Mouse (Mus musculus) lung, embryonic 14.5 days (tissue): ENCODE data around the gene Nrxn3. TPM values are rescaled to one million over a fixed set of nuclear protein-coding genes. Genes with fewer than 3 reads are reported as not detected.

Experiments used
- ATAC-seq: fragments of 200-750 bp; cut with Nextera tagmentation; 2 replicates; pipeline ENCODE4 v1.8.0; 2017; ENCODE audit warnings: mild to moderate bottlenecking, moderate TSS enrichment, moderate library complexity; ENCODE audit not compliant: insufficient read depth
- DNase-seq: peaks from one replicate; pipeline ENCODE4 v3.0.0-alpha.2; 2015
- H3K27ac ChIP-seq: fragments of 300-500 bp; sonication (generic); 2 replicates; pipeline ENCODE4 v1.5.1; 2014; ENCODE audit warnings: low read depth, mild to moderate bottlenecking, moderate library complexity
- H3K27me3 ChIP-seq: fragments of 300-500 bp; sonication (generic); 2 replicates; pipeline ENCODE4 v1.6.1; 2014; ENCODE audit warnings: low read length, control low read depth; ENCODE audit not compliant: insufficient read depth
- H3K36me3 ChIP-seq: fragments of 300-500 bp; sonication (generic); 2 replicates; pipeline ENCODE4 v1.6.1; 2014; ENCODE audit warnings: control low read depth; ENCODE audit not compliant: insufficient read depth
- H3K4me1 ChIP-seq: fragments of 300-500 bp; sonication (generic); 2 replicates; pipeline ENCODE4 v1.6.1; 2014; ENCODE audit warnings: antibody characterized with exemption, control low read depth; ENCODE audit not compliant: insufficient read depth
- H3K4me2 ChIP-seq: fragments of 300-500 bp; sonication (generic); 2 replicates; pipeline ENCODE4 v1.6.1; 2014; ENCODE audit warnings: mild to moderate bottlenecking
- H3K4me3 ChIP-seq: fragments of 300-500 bp; sonication (generic); 2 replicates; pipeline ENCODE4 v1.5.1; 2014; ENCODE audit warnings: low read depth, low read length
- H3K9ac ChIP-seq: fragments of 300-500 bp; sonication (generic); 2 replicates; pipeline ENCODE4 v1.6.1; 2014
- H3K9me3 ChIP-seq: fragments of 300-500 bp; sonication (generic); 2 replicates; pipeline ENCODE4 v1.6.1; 2016; ENCODE audit warnings: low read depth, low read length, control low read depth
- CTCF ChIP-seq: IDR thresholded peaks from 2 replicates; pipeline ENCODE4 v1.5.1; 2016; ENCODE audit warnings: antibody characterized with exemption, low read depth
- WGBS: fragments of 180-500 bp; shearing (Covaris S2); extraction: QIAGEN DNeasy Blood & Tissue Kit; methylation state at CpG from one replicate; pipeline ENCODE4 v1.1.7; 2014; 5-methylcytosine and 5-hydroxymethylcytosine counted together
- polyA plus RNA-seq: library from polyadenylated mRNA; unstranded; fragments of >200 nt; fragmentation: Nextera tagmentation; extraction: Ambion mirVana; gene quantifications from 2 replicates; pipeline ENCODE4 v1.2.1, GENCODE M21; 2014

The Nrxn3 gene
- polyA plus RNA-seq, 1 experiment from 2014 or later, result 3.9 TPM

GRCm38 (mm10) chr12:89097561-89097960 lies 374.9 kb downstream of the Nrxn3 start:
- Histone ChIP-seq H3K9ac (no peak overlapping the region), H3K27ac (no peak overlapping the region), H3K4me3 (no peak overlapping the region), H3K27me3 (no peaks in the 10 kb centered on the region), H3K9me3 (no peaks in the 10 kb centered on the region), H3K4me2 (no peak overlapping the region), H3K4me1 (no peaks in the 10 kb centered on the region), H3K36me3 (no peaks in the 10 kb centered on the region)
- 77% methylated on average over 2 of the region's 2 CpGs for WGBS
- TF ChIP-seq CTCF, result no peak
- ATAC-seq, result no peak
- no peak for DNase-seq

GRCm38 (mm10) chr12:89106029-89106733 lies 383.5 kb downstream of the Nrxn3 start:
- Histone ChIP-seq H3K36me3 (no peaks in the 10 kb centered on the region), H3K9ac (no peak overlapping the region), H3K27ac (no peak overlapping the region), H3K4me3 (no peak overlapping the region), H3K4me1 (no peaks in the 10 kb centered on the region), H3K4me2 (peak overlapping the region; percentile 39), H3K9me3 (no peaks in the 10 kb centered on the region), H3K27me3 (no peaks in the 10 kb centered on the region)
- peak; percentile 88 for DNase-seq
- peak; percentile 95 for ATAC-seq
- TF ChIP-seq CTCF, result peak; percentile 90
- 11% methylated on average over 9 of the region's 9 CpGs for WGBS

- Histone ChIP-seq H3K4me3 (no peak overlapping the region), H3K9ac (no peak overlapping the region), H3K4me1 (no peaks in the 10 kb centered on the region), H3K36me3 (no peaks in the 10 kb centered on the region), H3K27ac (no peak overlapping the region), H3K4me2 (no peak overlapping the region), H3K27me3 (no peaks in the 10 kb centered on the region), H3K9me3 (no peaks in the 10 kb centered on the region)
- peak; percentile 10 for DNase-seq
- 44% methylated on average over 6 of the region's 6 CpGs for WGBS
- peak; percentile 35; the same call in 1 of the 2 replicates for ATAC-seq
- TF ChIP-seq CTCF, result no peak
These were observed 384.4 kb downstream of the Nrxn3 start for GRCm38 (mm10) chr12:89106881-89107584.

GRCm38 (mm10) chr12:89109779-89110335 lies 387.2 kb downstream of the Nrxn3 start:
- whole genome bisulfite sequencing, result 78% methylated on average over 7 of the region's 7 CpGs
- H3K4me1 ChIP-seq, result no peaks in the 10 kb centered on the region
- TF ChIP-seq CTCF, result no peak
- H3K27me3 ChIP-seq, result no peaks in the 10 kb centered on the region
- no peaks in the 10 kb centered on the region for H3K36me3 ChIP-seq
- H3K27ac ChIP-seq, result no peak overlapping the region
- no peak overlapping the region for H3K9ac ChIP-seq
- ATAC-seq (no peak), DNase-seq (no peak)
- no peak overlapping the region for H3K4me2 ChIP-seq
- H3K9me3 ChIP-seq, result no peaks in the 10 kb centered on the region
- no peak overlapping the region for H3K4me3 ChIP-seq

GRCm38 (mm10) chr12:89128602-89129001 lies 405.9 kb downstream of the Nrxn3 start:
- ATAC-seq (no peak), DNase-seq (no peak)
- Histone ChIP-seq H3K9me3 (no peaks in the 10 kb centered on the region), H3K9ac (no peak overlapping the region), H3K27me3 (no peaks in the 10 kb centered on the region), H3K4me1 (no peaks in the 10 kb centered on the region), H3K27ac (no peak overlapping the region), H3K4me3 (no peak overlapping the region), H3K4me2 (no peak overlapping the region), H3K36me3 (no peaks in the 10 kb centered on the region)
- TF ChIP-seq CTCF, result no peak
- 68% methylated on average over 4 of the region's 4 CpGs for WGBS

- TF ChIP-seq CTCF, result no peak
- Histone ChIP-seq H3K9ac (no peak overlapping the region), H3K27me3 (no peaks in the 10 kb centered on the region), H3K27ac (no peak overlapping the region), H3K4me3 (no peak overlapping the region), H3K4me1 (no peaks in the 10 kb centered on the region), H3K4me2 (no peak overlapping the region), H3K9me3 (no peaks in the 10 kb centered on the region), H3K36me3 (no peaks in the 10 kb centered on the region)
- 41% methylated on average over 9 of the region's 9 CpGs for WGBS
- no peak; the same call in 1 of the 2 replicates for ATAC-seq
- DNase-seq, result no peak
These were observed 406.6 kb downstream of the Nrxn3 start for GRCm38 (mm10) chr12:89129139-89129907.

- Histone ChIP-seq H3K4me2 (no peak overlapping the region), H3K4me3 (no peak overlapping the region), H3K36me3 (no peaks in the 10 kb centered on the region), H3K9me3 (no peaks in the 10 kb centered on the region), H3K27ac (no peak overlapping the region), H3K9ac (no peak overlapping the region), H3K4me1 (no peaks in the 10 kb centered on the region), H3K27me3 (no peaks in the 10 kb centered on the region)
- ATAC-seq, result no peak
- TF ChIP-seq CTCF, result peak; percentile 56
- peak; percentile 17 for DNase-seq
- WGBS, result 72% methylated on average over 2 of the region's 2 CpGs
These were observed 411.7 kb downstream of the Nrxn3 start for GRCm38 (mm10) chr12:89134333-89134732.
